Mouse (Mus musculus) intestine, embryonic 15.5 days (tissue): ENCODE measurements around the gene Aldh3b3. TPM values are rescaled to one million over a fixed set of nuclear protein-coding genes. Genes with fewer than 3 reads are reported as not detected.
"Not testable (repeated sequence)": the region's sequence is repeated elsewhere in the genome, so short reads cannot be mapped to it uniquely, and the experiment has no call there.

ENCODE experiments used
- ATAC-seq: fragments of 200-750 bp; cut with Nextera tagmentation; 2 replicates; pipeline ENCODE4 v1.8.0; 2017; ENCODE audit warnings: moderate TSS enrichment, moderate library complexity
- H3K27ac ChIP-seq: fragments of 300-500 bp; sonication (generic); 2 replicates; pipeline ENCODE4 v1.5.1; 2015; ENCODE audit warnings: mild to moderate bottlenecking, inconsistent platforms
- H3K27me3 ChIP-seq: fragments of 300-500 bp; sonication (generic); replicated peaks from 2 replicates; pipeline ENCODE4 v1.6.1; 2015; ENCODE audit warnings: inconsistent platforms
- H3K36me3 ChIP-seq: fragments of 300-500 bp; sonication (generic); 2 replicates; pipeline ENCODE4 v1.6.1; 2015; ENCODE audit warnings: inconsistent platforms
- H3K4me1 ChIP-seq: fragments of 300-500 bp; sonication (generic); replicated peaks from 2 replicates; pipeline ENCODE4 v1.6.1; 2015; ENCODE audit warnings: inconsistent platforms
- H3K4me2 ChIP-seq: fragments of 300-500 bp; sonication (generic); replicated peaks from 2 replicates; pipeline ENCODE4 v1.6.1; 2015; ENCODE audit warnings: mild to moderate bottlenecking, inconsistent platforms
- H3K4me3 ChIP-seq: fragments of 300-500 bp; sonication (generic); replicated peaks from 2 replicates; pipeline ENCODE4 v1.5.1; 2015; ENCODE audit warnings: inconsistent platforms
- H3K9ac ChIP-seq: fragments of 300-500 bp; sonication (generic); 2 replicates; pipeline ENCODE4 v1.6.1; 2015; ENCODE audit warnings: inconsistent platforms
- H3K9me3 ChIP-seq: fragments of 300-500 bp; sonication (generic); 2 replicates; pipeline ENCODE4 v1.6.1; 2016; ENCODE audit warnings: inconsistent platforms
- WGBS: fragments of 180-500 bp; shearing (Covaris S2); methylation state at CpG from one replicate; pipeline ENCODE4 v1.1.7; 2015; 5-methylcytosine and 5-hydroxymethylcytosine counted together
- polyA plus RNA-seq: library from polyadenylated mRNA; unstranded; fragments of >200 nt; fragmentation: Nextera tagmentation; extraction: Ambion mirVana; gene quantifications from 2 replicates; pipeline ENCODE4 v1.2.1, GENCODE M21; 2015

Gene Aldh3b3
- polyA plus RNA-seq, 1 experiment from 2014 or later = not detected

DNA sequence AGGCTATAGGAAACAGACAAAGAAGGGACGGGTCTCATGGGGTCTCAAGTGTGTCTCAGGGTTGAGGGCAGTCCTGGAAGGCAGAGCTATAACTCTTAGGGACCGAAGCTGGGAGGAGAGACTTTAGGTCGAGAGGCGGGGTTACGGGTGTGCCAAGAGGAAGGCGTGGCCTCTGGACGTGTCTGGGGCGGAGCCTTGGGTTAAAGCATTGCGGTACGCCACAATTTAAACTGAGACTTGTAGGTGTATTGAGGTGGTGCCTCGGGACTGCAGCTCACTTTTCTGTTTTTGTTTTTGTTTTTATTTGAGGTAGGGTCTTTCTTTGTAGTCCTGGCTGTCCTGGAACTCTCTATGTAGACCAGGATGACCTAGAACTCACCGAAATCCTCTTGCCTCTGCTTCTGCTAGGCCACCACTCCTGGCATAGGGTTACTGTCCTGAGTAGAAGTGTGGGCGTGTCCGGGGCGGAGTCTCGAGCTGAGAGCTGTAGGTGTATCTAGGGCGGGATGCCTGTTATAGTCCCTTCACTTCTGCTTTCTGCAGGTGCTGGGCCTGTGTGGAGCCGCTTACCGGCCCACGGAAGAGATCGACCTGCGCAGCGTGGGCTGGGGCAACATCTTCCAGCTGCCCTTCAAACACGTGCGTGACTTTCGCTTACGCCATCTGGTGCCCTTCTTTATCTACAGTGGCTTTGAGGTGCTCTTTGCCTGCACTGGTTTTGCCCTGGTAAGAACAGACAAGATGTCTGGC lies 15.3 kb upstream of the Aldh3b3 start:
- no peaks in the 10 kb centered on the region for H3K27me3 ChIP-seq
- no peaks in the 10 kb centered on the region for H3K9me3 ChIP-seq
- 21% methylated on average over 27 of the region's 27 CpGs for WGBS
- no peaks in the 10 kb centered on the region for H3K36me3 ChIP-seq
- no peak overlapping the region for H3K9ac ChIP-seq
- H3K4me3 ChIP-seq = 0 out of 2 replicates have a peak overlapping the region, but pooled peaks have one; percentile 9
- H3K27ac ChIP-seq = no peak overlapping the region
- 0 out of 2 replicates have a peak, but pooled peaks cover 8% of the 10 kb centered on the region for H3K4me1 ChIP-seq
- ATAC-seq = peak; percentile 85
- peak overlapping the region; percentile 44 for H3K4me2 ChIP-seq

DNA sequence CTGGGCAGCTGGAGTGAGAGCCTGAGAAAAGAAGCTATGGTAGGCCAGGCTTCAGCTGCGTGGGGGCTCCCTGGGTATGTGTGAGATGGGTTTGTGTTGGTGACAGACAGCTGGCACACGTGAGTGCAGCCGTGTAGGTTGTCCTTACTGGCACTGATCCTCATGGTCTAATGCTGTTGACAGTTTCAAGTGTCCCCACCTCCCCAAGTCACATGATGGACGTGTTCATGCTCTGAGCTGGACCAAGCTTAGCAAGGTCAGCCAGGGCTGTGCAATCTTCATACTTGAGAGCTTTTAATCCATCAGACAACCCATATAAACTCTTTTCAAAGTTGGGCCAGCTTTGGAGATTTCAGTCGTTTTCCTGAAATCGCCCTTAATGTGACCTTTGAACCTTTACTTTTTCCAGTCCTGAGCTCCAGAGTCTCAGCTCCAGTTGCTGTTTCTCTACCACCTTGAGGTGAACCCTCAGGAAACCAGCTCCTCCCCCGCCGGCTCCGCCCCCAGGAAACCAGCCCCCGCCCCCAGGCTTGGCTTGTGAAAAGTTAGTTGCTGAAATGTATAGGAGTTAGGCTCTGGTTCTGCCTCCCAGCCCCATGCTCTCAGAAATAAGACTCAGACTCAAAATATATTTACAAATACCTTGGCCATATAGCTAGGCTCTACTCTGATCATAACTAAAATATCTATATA lies 12.4 kb upstream of the Aldh3b3 start:
- WGBS = 29% methylated on average over 10 of the region's 10 CpGs
- no peak overlapping the region for H3K4me3 ChIP-seq

DNA sequence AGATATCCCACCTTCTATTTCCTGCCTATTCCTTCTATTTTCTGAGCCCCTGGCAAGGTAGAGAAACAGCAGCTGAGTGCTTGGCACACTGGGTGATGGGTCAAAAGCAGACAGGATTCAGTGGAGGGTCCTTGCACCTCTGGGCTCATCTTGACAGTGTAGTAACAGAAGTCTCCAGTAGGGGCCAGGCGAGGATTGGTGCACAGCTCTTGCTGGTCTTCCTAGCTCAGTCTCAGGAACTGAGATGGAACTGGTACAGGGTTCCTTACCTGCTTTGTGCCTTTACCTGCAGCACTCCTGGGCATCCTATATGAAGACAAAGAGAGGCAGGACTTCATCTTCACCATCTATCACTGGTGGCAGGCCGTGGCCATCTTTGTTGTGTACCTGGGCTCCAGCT lies 11.7 kb upstream of the Aldh3b3 start:
- 21% methylated on average over 2 of the region's 2 CpGs for WGBS
- ATAC-seq = peak; percentile 60
- no peak overlapping the region for H3K4me2 ChIP-seq

More for the DNA sequence above, 12.4 kb upstream of the Aldh3b3 start:
- 0 out of 2 replicates have a peak, but pooled peaks cover 8% of the 10 kb centered on the region for H3K4me1 ChIP-seq
- peak; percentile 59 for ATAC-seq
- no peaks in the 10 kb centered on the region for H3K9me3 ChIP-seq
- no peak overlapping the region for H3K27ac ChIP-seq
- no peaks in the 10 kb centered on the region for H3K36me3 ChIP-seq
- H3K4me2 ChIP-seq = no peak overlapping the region
- H3K27me3 ChIP-seq = no peaks in the 10 kb centered on the region
- no peak overlapping the region for H3K9ac ChIP-seq

DNA sequence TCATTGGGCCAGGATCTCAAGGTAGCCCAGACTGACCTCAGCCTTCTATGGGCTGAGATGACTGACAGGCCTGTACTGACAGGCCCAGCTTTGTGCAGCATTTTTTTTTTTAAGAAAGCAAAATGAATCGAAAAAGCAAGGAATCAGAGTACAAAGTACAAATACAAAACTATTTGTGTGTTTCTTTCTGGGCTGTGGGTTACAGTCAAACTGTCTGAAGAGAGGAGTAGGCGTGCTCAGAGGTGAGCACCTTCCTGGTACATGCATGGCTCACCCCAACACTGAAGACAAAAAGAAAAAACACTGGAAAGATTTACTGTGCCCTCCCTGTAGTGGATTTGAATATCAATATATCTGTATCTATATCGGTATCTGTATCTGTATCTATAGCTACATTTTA lies 10.6 kb upstream of the Aldh3b3 start:
- no peak for ATAC-seq
- Histone ChIP-seq H3K9me3 (no peaks in the 10 kb centered on the region), H3K4me2 (no peak overlapping the region), H3K27ac (no peak overlapping the region), H3K9ac (no peak overlapping the region), H3K36me3 (no peaks in the 10 kb centered on the region), H3K4me3 (no peak overlapping the region), H3K4me1 (0 out of 2 replicates have a peak, but pooled peaks cover 7% of the 10 kb centered on the region), H3K27me3 (no peaks in the 10 kb centered on the region)
- WGBS = 86% methylated on average over 3 of the region's 3 CpGs

More for the DNA sequence above, 11.7 kb upstream of the Aldh3b3 start:
- Histone ChIP-seq H3K27me3 (no peaks in the 10 kb centered on the region), H3K4me1 (0 out of 2 replicates have a peak, but pooled peaks cover 8% of the 10 kb centered on the region), H3K36me3 (no peaks in the 10 kb centered on the region), H3K9ac (no peak overlapping the region), H3K4me3 (no peak overlapping the region), H3K9me3 (no peaks in the 10 kb centered on the region), H3K27ac (no peak overlapping the region)

DNA sequence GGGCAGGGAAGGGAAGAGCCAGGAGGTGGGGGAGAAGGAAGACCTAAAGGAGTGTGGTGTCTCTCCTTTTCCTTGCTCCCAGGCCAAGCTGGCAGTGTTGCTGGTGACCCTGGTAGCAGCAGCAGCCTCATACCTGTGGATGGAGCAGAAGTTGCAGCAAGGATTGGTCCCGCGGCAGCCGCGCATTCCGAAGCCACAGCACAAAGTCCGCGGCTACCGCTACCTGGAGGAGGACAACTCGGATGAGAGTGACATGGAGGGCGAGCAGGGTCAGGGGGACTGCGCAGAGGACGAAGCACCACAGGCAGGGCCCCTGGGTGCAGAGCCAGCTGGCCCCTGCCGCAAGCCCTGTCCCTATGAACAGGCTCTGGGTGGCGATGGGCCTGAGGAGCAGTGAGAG lies 9.9 kb upstream of the Aldh3b3 start:
- Histone ChIP-seq H3K4me2 (no peak overlapping the region), H3K27ac (no peak overlapping the region), H3K36me3 (no peaks in the 10 kb centered on the region), H3K27me3 (no peaks in the 10 kb centered on the region), H3K4me1 (0 out of 2 replicates have a peak, but pooled peaks cover 3% of the 10 kb centered on the region), H3K4me3 (no peak overlapping the region), H3K9ac (no peak overlapping the region), H3K9me3 (no peaks in the 10 kb centered on the region)
- 73% methylated on average over 14 of the region's 14 CpGs for WGBS
- no peak for ATAC-seq

DNA sequence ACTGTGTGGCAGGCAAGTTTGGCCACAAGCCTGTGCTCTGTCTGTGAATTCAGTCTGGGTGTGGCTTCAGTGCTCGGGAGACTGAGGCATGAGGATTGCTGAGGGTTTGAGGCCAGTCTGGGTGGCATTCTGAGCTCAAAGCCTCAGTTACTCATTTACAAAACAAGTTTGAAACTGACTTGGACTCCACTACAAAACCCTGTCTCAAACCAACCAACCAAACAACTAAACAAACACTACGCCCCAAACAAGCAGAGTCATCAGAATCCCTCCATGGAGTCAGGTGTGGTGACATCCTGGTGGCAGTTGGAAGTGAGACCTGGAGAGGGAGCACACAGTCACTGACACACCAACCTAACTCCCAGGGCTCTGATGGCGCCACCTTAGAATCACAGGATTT lies 8.1 kb upstream of the Aldh3b3 start:
- no peak for ATAC-seq
- 0 out of 2 replicates have a peak, but pooled peaks cover 3% of the 10 kb centered on the region for H3K4me1 ChIP-seq
- H3K36me3 ChIP-seq = no peaks in the 10 kb centered on the region
- no peak overlapping the region for H3K4me3 ChIP-seq
- 80% methylated on average over 3 of the region's 3 CpGs for WGBS
- H3K27ac ChIP-seq = no peak overlapping the region
- H3K9ac ChIP-seq = no peak overlapping the region
- no peak overlapping the region for H3K4me2 ChIP-seq
- H3K27me3 ChIP-seq = no peaks in the 10 kb centered on the region
- no peaks in the 10 kb centered on the region for H3K9me3 ChIP-seq

DNA sequence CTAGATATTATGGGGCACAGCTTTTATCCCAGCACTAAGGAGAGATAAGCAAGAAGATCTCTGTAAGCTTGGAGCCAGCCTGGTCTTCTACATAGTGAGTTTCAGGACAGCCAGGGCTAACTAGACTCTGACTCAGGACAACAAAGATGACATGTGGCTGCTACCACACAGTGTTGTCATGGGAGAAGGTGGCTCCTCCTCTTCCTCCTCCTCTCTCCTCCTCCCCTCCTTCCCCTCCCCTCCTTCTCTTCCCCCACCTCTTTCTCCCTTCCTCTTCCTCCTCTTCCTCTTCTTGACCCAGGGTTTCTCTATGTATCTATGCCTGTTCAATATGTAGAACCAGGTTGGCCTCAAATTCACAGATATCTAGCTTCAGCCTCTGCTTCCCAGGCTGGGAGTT lies 7.0 kb upstream of the Aldh3b3 start:
- Histone ChIP-seq H3K27me3 (no peaks in the 10 kb centered on the region), H3K27ac (no peak overlapping the region), H3K4me3 (no peak overlapping the region), H3K36me3 (no peaks in the 10 kb centered on the region), H3K4me1 (peaks cover 2% of the 10 kb centered on the region; the same call in 1 of the 2 replicates), H3K9me3 (no peaks in the 10 kb centered on the region), H3K9ac (no peak overlapping the region), H3K4me2 (no peak overlapping the region)
- no peak for ATAC-seq

DNA sequence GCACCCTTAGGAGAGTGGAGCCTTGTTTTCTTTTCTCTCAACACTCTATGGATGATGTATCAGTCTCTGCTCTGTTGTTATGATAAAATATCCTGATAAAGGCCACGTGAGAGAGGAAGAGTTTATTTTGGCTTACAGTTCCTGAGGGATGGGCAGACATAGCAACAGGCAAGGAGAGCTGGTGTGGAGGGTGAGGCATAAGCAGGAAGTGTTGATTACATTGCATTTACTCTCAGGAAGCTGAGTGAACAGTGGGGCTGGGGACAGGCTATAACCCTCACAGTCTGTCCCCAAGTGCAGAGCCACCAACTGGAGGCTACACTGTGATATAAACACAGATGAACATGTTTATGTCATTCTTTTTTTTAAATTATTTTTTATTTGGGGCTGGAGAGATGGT lies 6.3 kb upstream of the Aldh3b3 start:
- Histone ChIP-seq H3K4me1 (peaks cover 2% of the 10 kb centered on the region; the same call in 1 of the 2 replicates), H3K27me3 (no peaks in the 10 kb centered on the region), H3K9ac (no peak overlapping the region), H3K36me3 (no peaks in the 10 kb centered on the region), H3K9me3 (no peaks in the 10 kb centered on the region), H3K4me2 (no peak overlapping the region), H3K4me3 (no peak overlapping the region), H3K27ac (no peak overlapping the region)
- WGBS = 39% methylated on average over 1 of the region's 1 CpGs
- no peak for ATAC-seq

DNA sequence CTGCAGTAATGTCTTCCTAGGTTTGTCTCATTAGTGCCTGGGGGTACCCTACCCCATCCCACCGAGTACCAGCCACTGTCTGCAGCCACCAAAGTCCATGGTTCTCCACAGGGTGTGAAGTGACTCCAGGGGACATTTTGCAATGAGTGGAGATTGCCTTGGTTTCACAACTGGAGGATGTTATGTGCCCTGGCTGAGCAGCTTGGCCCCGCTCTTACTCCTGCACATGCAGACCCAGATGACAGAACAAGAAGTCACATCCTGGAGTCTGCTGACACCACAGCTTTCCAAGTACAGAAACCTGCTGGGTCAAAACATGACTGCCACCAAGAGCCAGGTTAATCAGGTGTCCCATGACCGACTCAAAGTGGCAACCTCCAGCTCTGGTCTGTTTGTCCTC lies 3.4 kb upstream of the Aldh3b3 start:
- no peak overlapping the region for H3K27ac ChIP-seq
- H3K27me3 ChIP-seq = no peaks in the 10 kb centered on the region
- H3K4me3 ChIP-seq = no peak overlapping the region
- H3K9ac ChIP-seq = no peak overlapping the region
- peaks cover 2% of the 10 kb centered on the region; the same call in 1 of the 2 replicates for H3K4me1 ChIP-seq
- H3K4me2 ChIP-seq = no peak overlapping the region
- no peaks in the 10 kb centered on the region for H3K36me3 ChIP-seq
- H3K9me3 ChIP-seq = no peaks in the 10 kb centered on the region
- 76% methylated on average over 3 of the region's 3 CpGs for WGBS
- no peak for ATAC-seq

DNA sequence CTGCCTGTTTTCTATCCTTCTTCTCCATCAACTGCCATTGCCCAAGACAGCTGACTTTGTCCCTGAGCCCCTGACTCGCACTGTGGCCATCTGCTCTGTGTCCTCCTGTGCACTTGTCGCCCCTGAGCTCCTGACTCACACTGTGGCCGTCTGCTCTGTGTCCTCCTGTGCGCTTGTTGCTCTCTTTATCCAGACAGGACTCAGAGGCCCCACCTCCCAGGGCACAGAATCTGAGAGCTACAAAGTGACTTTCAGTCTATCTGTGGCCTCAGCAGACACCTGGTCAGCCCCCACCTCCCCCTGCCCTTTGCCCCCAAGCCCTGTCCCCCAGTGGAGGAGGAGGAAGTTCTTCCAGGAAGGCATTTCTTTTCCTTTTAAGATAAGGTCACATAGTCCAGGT lies 2.6 kb upstream of the Aldh3b3 start:
- Histone ChIP-seq H3K9ac (no peak overlapping the region), H3K9me3 (no peaks in the 10 kb centered on the region), H3K27ac (no peak overlapping the region), H3K36me3 (no peaks in the 10 kb centered on the region), H3K4me2 (no peak overlapping the region), H3K4me1 (peaks cover 2% of the 10 kb centered on the region; the same call in 1 of the 2 replicates), H3K27me3 (no peaks in the 10 kb centered on the region), H3K4me3 (no peak overlapping the region)
- 40% methylated on average over 4 of the region's 4 CpGs for WGBS
- peak; percentile 72 for ATAC-seq

DNA sequence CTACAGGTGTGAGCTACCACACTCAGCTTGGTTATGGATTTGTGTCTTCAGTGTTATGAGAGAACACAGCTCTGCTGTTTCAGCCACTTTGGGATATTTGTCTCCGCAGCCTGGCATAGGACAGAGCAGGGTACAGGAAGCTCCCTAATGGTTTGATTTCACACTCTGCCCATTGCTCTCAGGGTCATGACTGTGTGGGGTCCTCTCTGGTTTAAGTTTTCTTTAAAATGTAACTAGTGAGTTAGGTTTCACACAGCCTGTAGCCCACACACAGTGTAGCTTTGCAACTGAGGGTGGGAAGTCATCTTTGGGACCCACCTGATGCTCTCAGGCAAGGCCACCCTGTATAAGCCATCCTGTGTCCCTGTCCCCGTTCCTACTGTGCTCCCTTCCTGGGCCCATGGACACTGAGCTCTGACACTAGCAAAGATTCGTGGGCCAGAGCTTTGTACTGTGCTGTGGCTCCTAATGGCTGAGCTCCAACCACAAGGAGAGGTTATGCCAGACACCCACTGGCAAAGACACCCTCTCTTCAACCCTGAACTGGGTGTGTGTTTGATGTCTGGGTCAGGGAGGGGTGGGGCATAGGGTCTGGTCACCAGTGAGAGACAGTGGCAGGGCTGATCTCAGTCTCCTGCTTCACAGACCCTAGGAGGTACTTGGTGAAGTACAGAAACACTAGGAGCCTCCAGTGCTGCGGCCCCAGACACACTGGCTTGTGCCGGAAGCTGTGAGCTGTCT lies 979 bp upstream of the Aldh3b3 start:
- not testable (repeated sequence) for H3K4me2 ChIP-seq

DNA sequence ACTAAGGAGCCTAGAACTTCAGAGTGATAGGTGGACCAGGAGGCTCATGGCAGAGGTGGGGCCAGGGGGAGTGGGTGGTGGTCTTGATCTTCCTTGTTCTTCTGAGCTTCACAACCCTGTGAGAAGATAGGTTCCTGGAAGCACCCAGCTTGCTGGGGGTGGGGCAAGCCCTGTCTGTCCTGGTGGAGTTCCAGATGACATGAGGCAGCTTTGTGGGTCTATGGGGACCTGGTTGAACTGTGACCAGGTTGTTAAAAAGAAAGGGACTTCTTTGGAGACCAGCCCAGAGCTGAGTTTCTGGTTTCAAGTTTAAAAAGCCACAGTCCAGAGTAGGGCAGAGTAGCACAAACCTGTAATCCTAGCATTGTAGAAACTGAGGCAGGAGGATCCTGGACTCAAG lies 585 bp downstream of the Aldh3b3 start:
- H3K4me3 ChIP-seq = no peak overlapping the region
- H3K27ac ChIP-seq = no peak overlapping the region
- no peak overlapping the region for H3K9ac ChIP-seq
- ATAC-seq = no peak
- H3K4me1 ChIP-seq = peaks cover 2% of the 10 kb centered on the region; the same call in 1 of the 2 replicates
- H3K4me2 ChIP-seq = no peak overlapping the region
- no peaks in the 10 kb centered on the region for H3K27me3 ChIP-seq
- H3K9me3 ChIP-seq = no peaks in the 10 kb centered on the region
- H3K36me3 ChIP-seq = no peaks in the 10 kb centered on the region

More for the DNA sequence above, 979 bp upstream of the Aldh3b3 start:
- H3K4me3 ChIP-seq, ATAC-seq, H3K4me1 ChIP-seq, H3K9ac ChIP-seq, H3K9me3 ChIP-seq, H3K27ac ChIP-seq, H3K27me3 ChIP-seq, H3K36me3 ChIP-seq: not testable (repeated sequence)
- WGBS = 77% methylated on average over 5 of the region's 5 CpGs
